Mouse (Mus musculus): ENCODE measurements around the gene Gtf2f2. TPM values are rescaled to one million over a fixed set of nuclear protein-coding genes. Genes with fewer than 3 reads are reported as not detected.
A peak's percentile ranks its signal among the peaks of the same experiment; 100 is the strongest.

Gene Gtf2f2
- total RNA-seq, 2 experiments from 2014 or later, result 26.7 to 27.0 TPM

GRCm38 (mm10) chr14:76001781-76002180 lies 8.9 kb downstream of the Gtf2f2 start:
- no peak for DNase-seq (ENCODE audit: low spot score in 2 of 2)

GRCm38 (mm10) chr14:75998082-75998481 lies 12.6 kb downstream of the Gtf2f2 start:
- no peak for DNase-seq (ENCODE audit: low spot score in 2 of 2)

GRCm38 (mm10) chr14:75992371-75992770 lies 18.3 kb downstream of the Gtf2f2 start:
- DNase-seq (ENCODE audit: low spot score in 2 of 2), result no peak

- DNase-seq (ENCODE audit: low spot score in 2 of 2), result no peak
Measured at GRCm38 (mm10) chr14:75990936-75991335, 19.7 kb downstream of the Gtf2f2 start.

- no peak for DNase-seq (ENCODE audit: low spot score in 2 of 2)
Measured at GRCm38 (mm10) chr14:75989168-75989567, 21.5 kb downstream of the Gtf2f2 start.

GRCm38 (mm10) chr14:75986878-75987483 lies 23.7 kb downstream of the Gtf2f2 start:
- no peak for DNase-seq (ENCODE audit: low spot score in 2 of 2)

GRCm38 (mm10) chr14:75985112-75985511 lies 25.6 kb downstream of the Gtf2f2 start:
- DNase-seq (ENCODE audit: low spot score in 2 of 2), result peak; percentile 23 to 34

GRCm38 (mm10) chr14:75983891-75984290 lies 26.8 kb downstream of the Gtf2f2 start:
- DNase-seq (ENCODE audit: low spot score in 2 of 2), result no peak

- no peak for DNase-seq (ENCODE audit: low spot score in 2 of 2)
Measured at GRCm38 (mm10) chr14:75981231-75981630, 29.4 kb downstream of the Gtf2f2 start.

GRCm38 (mm10) chr14:75976107-75976506 lies 34.6 kb downstream of the Gtf2f2 start:
- no peak for DNase-seq (ENCODE audit: low spot score in 2 of 2)

GRCm38 (mm10) chr14:75967291-75967690 lies 43.4 kb downstream of the Gtf2f2 start:
- no peak for DNase-seq (ENCODE audit: low spot score in 2 of 2)

GRCm38 (mm10) chr14:75964433-75964832 lies 46.2 kb downstream of the Gtf2f2 start:
- no peak for DNase-seq (ENCODE audit: low spot score in 2 of 2)

- no peak for DNase-seq (ENCODE audit: low spot score in 2 of 2)
Measured at GRCm38 (mm10) chr14:75964000-75964399, 46.7 kb downstream of the Gtf2f2 start.

- DNase-seq (ENCODE audit: low spot score in 2 of 2), result peak; percentile 37 to 38
Measured at GRCm38 (mm10) chr14:75963215-75963614, 47.5 kb downstream of the Gtf2f2 start.

GRCm38 (mm10) chr14:75962250-75962649 lies 48.4 kb downstream of the Gtf2f2 start:
- DNase-seq (ENCODE audit: low spot score in 2 of 2), result peak; percentile 60 to 74

GRCm38 (mm10) chr14:75954766-75955165 lies 55.9 kb downstream of the Gtf2f2 start, which contains the start of gene Kctd4:
Kctd4 (plus strand) TSS chr14:75955009.
- DNase-seq (ENCODE audit: low spot score in 2 of 2), result no peak

- no peak for DNase-seq (ENCODE audit: low spot score in 2 of 2)
Measured at GRCm38 (mm10) chr14:75953011-75953410, 57.7 kb downstream of the Gtf2f2 start.

- no peak for DNase-seq (ENCODE audit: low spot score in 2 of 2)
Measured at GRCm38 (mm10) chr14:75947674-75948073, 63.0 kb downstream of the Gtf2f2 start.

- no peak for DNase-seq (ENCODE audit: low spot score in 2 of 2)
Measured at GRCm38 (mm10) chr14:75942365-75942764, 68.3 kb downstream of the Gtf2f2 start.

- no peak for DNase-seq (ENCODE audit: low spot score in 2 of 2)
Measured at GRCm38 (mm10) chr14:75941500-75941899, 69.2 kb downstream of the Gtf2f2 start.

- DNase-seq (ENCODE audit: low spot score in 2 of 2), result no peak
Measured at GRCm38 (mm10) chr14:75937714-75938113, 73.0 kb downstream of the Gtf2f2 start.

- DNase-seq (ENCODE audit: low spot score in 2 of 2), result no peak
Measured at GRCm38 (mm10) chr14:75934359-75934758, 76.3 kb downstream of the Gtf2f2 start.

GRCm38 (mm10) chr14:75931266-75931665 lies 79.4 kb downstream of the Gtf2f2 start:
- DNase-seq (ENCODE audit: low spot score in 2 of 2), result peak in 1 of 2 experiments; percentile 24
